Mouse (Mus musculus): Measurements from ENCODE around the gene Defb20.
A peak's percentile ranks its signal among the peaks of the same experiment; 100 is the strongest.
"Not testable (repeated sequence)": the region's sequence is repeated elsewhere in the genome, so short reads cannot be mapped to it uniquely, and the experiment has no call there.

Gene Defb20

DNA sequence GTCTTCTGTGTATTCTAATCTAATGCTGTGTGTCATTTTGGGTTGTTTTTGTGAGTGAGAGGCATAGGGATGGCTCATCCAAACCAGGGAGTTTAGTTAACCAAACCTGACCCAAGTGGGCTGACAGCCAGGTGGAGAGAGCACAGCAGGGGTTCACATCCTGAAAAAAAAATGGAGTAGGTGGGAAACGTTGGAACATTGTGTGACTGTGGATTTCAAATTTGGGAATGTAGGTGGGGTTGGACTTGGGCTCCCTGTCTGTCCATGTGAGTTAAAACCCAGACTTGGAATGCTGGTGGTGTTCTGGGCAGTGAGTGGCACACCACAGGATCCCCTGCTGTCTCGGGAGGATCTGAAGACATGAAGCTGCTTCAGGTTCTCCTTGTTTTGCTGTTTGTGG is at the start of gene Defb20:
Gene Defb20, plus strand, starts transcription at position 301 of the 400 bp plus-strand sequence.
- no peak for DNase-seq (ENCODE audit: low spot score in 2 of 2)

GRCm38 (mm10) chr2:152427493-152427892 is 49.4 kb upstream of the Defb20 start:
- DNase-seq (ENCODE audit: low spot score in 2 of 2): peak; percentile 73 to 76

DNA sequence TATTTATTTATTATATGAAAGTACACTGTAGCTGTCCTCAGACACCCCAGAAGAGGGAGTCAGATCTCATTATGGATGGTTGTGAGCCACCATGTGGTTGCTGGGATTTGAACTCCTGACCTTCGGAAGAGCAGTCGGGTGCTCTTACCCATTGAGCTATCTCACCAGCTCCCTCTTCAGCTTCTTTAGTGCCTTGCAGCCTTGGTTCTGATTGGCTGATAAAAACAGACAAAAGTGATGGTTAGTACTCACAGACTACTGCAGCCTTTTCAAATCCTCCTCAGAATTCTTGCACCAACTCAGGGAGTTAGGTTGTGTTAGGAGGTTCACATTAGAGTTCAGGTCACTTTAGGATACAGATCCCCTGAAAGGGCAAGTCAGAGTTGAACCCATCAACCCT is 48.4 kb upstream of the Defb20 start:
- DNase-seq (ENCODE audit: low spot score in 2 of 2): not testable (repeated sequence)

- DNase-seq (ENCODE audit: low spot score in 2 of 2): no peak
Measured at GRCm38 (mm10) chr2:152436405-152436901, 40.4 kb upstream of the Defb20 start.

DNA sequence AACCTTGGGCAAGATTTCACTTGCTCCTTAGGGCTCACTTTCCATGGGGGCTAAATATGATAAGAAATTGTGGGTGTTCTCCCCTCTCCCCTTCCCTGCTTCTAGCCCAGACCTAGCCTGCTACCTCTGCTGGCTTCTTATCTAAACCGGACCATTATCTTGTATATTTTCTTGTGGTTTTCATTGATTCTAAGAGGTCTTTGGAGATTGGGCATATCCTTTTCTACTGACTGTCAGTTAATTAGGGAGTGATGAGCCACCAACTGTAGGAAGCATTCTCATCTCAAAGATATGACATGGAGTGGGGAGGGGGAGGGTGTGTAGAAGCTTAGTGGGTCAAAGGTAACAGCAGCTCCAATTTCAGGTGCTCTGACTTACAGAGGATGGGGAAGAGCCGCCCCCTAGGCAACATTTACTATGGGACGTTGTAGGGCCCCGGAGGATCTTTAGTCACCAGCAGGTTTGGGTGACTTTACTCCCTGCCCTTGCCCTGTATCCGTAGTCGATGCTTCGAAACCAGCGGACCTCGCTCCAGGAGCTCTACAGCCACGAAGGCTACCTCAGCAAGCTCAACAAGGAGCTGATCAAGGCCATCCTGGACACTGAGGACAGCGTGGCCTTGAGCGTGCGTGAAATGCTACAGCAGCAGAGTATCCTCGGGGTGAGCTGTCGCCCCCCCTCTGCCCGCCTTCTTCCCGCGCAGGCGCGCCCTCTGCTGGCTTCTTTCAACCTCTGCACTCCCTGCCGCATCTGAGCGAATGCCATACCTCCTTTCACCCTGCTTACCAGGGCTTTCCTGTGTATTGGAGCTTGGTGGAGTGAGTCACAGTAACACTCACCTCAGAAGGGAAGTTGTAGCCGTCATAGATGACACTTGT is 39.6 kb upstream of the Defb20 start:
- peak; percentile 85 to 91 for DNase-seq (ENCODE audit: low spot score in 2 of 2)

GRCm38 (mm10) chr2:152438963-152439362 is 37.9 kb upstream of the Defb20 start:
- DNase-seq (ENCODE audit: low spot score in 2 of 2): no peak

DNA sequence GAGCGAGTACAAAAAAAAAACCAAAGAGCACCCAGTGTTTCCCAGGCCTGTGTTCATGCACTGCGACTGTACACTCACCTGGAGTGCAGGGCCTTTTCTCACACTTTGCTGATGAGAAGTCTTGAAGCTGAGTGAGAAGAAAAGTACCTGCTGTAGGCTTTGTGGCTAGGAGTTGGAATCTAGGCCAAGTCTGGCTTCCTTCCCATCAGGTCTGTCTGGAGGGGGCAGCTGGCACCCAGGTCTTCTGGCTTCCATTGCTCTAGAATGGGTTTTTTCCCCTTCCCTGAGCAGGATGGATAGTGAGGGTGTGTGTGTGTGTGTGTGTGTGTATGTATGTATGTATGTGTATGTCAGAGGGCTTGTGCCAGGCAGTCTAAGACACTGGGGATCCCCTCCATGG is 37.0 kb upstream of the Defb20 start:
- DNase-seq (ENCODE audit: low spot score in 2 of 2): no peak

GRCm38 (mm10) chr2:152442322-152442721 is 34.5 kb upstream of the Defb20 start:
- no peak for DNase-seq (ENCODE audit: low spot score in 2 of 2)

GRCm38 (mm10) chr2:152443281-152443680 is 33.6 kb upstream of the Defb20 start:
- peak; percentile 65 to 66 for DNase-seq (ENCODE audit: low spot score in 2 of 2)

DNA sequence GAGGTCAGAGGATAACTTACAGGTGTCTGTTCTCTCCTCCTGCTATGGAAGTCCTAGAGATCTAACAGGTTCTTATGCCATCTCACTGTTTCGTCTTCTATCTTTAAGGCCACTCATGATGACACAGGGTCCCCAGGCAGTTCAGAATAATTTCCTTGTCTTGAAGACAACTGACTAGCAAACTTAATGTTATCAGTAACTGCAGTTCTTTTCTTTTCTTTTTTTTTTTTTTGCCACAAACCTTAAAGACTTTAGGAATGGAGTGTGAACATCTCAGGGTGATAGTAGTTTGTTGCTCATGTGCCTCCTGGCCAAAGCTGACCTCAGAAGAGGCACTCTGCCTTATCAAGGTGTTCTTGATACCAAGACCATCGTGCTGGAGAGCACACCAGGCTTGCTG is 30.2 kb upstream of the Defb20 start:
- no peak for DNase-seq (ENCODE audit: low spot score in 2 of 2)

DNA sequence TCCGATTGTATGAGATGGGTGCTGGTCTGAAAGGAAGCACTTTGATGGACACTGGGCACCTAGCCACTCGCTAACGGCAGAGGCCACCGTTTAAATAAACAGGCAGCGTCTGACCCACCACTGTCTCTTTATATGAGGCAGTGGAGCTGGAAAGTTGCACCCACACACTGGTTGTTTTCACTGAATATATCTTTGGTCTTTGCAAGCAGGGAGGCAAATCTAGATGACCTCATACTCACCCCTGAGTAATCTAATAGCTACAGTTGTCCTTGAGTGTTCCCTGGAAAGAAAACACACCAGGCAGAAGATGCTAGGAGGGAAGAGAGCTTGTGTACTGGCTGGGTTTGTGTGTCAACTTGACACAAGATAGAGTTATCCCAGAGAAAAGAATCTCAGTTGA is 29.4 kb upstream of the Defb20 start:
- no peak for DNase-seq (ENCODE audit: low spot score in 2 of 2)

- DNase-seq (ENCODE audit: low spot score in 2 of 2): peak; percentile 63 to 81
Measured at GRCm38 (mm10) chr2:152450241-152450640, 26.6 kb upstream of the Defb20 start.

- DNase-seq (ENCODE audit: low spot score in 2 of 2): no peak
Measured at GRCm38 (mm10) chr2:152452101-152452781, 24.6 kb upstream of the Defb20 start.

DNA sequence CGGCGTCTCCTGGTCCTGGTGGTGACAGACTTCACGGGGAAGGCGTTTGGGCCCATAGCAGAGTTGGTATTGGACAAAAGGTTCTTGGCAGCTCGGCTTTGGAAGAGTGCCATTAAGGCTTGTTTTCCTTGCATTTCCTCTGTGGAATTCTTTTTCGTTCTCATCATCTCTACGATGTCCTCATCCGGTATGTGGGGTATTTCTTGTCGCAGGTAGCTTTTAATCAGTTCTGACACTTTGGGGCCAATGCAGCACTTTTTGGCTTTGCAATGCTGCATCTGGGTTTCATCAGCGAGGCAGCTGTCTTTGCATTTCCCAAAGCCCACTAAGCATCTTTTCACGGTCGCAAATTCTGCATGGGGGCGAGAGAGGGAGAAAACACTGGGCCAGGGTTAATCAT is 17.6 kb upstream of the Defb20 start:
- no peak for DNase-seq (ENCODE audit: low spot score in 2 of 2)

DNA sequence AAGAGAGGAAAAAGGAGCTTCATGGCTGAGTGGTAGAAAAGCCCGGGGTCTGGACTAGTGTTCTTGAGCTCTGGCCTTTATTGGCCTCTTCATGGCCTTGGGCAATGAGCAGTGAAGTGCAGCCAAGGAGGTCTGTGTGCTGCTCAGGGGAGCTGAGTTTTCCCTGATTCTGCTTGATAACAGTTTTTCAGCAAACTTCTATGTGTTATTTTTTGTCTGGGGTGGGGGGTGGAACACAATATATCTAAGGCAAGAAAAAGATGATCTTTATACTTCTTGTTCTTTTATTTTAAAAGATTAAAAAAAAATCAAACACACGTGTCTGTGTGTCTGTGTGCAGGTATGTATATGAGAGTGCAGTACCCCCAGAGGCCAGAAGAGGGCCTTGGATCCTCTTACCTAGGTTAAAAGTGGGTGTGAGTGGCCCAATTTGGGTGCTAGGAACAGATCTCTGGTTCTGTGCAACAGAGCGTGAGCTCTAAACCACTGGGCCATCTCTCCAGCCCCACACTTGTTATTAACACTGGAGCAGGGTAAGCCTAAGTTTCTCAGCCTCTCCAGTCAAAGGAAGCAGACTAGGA is 12.2 kb upstream of the Defb20 start, which contains the start of gene Defb23:
Gene Defb23, minus strand, starts transcription at position 51 of the 581 bp plus-strand sequence.
- DNase-seq (ENCODE audit: low spot score in 2 of 2): no peak

GRCm38 (mm10) chr2:152470973-152471372 is 5.9 kb upstream of the Defb20 start:
- peak; percentile 55 to 68 for DNase-seq (ENCODE audit: low spot score in 2 of 2)

DNA sequence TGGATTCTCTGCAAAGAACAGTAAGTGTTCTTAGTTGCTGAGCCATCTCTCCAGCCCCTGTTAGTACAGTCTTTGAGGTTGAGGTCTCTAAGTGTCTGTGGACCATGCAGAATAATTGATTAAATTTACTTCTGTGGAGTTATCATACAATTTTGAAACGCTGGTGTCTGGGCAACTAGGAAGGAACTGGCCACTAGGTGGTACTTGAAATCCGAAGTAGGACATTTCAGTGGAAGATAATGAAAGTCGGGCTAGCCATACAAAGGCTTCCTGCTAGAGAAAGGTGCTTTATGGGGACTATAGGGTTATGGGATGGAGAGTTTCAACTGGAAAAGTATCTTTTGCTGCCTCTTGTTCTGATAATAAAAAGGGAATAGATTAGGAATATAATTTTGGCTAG is 4.4 kb upstream of the Defb20 start:
- DNase-seq (ENCODE audit: low spot score in 2 of 2): no peak

DNA sequence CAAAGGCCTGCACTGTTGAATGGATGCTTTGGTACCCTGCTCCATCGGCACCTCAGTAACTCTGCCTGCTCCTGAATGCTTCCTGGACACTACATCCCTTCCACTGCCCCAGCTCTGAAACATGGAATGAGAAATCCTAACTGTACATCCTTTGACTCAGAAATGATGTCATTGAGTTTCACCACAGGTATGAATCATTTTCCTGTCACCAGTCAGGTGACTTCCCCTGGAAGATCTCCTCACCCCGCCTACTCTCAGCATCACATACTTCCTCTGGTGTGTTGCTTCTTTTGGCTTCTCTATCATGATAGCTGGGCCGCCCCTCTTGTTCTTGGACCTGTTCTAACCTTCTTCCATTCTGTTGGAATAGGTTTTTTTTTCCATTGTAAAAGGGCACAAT is 4.0 kb downstream of the Defb20 start:
- DNase-seq (ENCODE audit: low spot score in 2 of 2): no peak

GRCm38 (mm10) chr2:152481726-152482125 is 4.9 kb downstream of the Defb20 start:
- DNase-seq (ENCODE audit: low spot score in 2 of 2): no peak

DNA sequence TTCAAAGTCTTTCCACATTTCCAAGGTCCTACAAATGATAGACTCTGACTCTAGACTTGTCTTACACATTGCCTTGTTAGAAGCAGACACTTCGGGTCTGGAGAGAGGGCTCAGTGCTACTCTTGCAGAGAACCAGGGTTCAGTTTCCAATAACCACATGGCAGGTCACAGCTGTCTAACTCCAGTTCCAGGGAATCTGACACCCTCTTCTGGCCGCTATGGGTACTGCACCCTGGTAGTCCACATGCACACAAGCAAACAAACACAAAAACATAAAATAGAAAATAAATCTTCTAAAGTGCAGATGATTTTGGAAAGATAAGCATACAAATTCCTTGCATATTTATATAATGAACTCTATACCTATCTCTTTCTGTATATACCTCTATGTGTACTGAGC is 10.2 kb downstream of the Defb20 start:
- no peak for DNase-seq (ENCODE audit: low spot score in 2 of 2)

- DNase-seq (ENCODE audit: low spot score in 2 of 2): no peak
Measured at GRCm38 (mm10) chr2:152490038-152490437, 13.2 kb downstream of the Defb20 start, which contains the start of gene Defb22. Gene Defb22 (minus strand): TSS chr2:152490138.

- DNase-seq (ENCODE audit: low spot score in 2 of 2): no peak
Measured at GRCm38 (mm10) chr2:152493151-152493550, 16.3 kb downstream of the Defb20 start.
